Mouse (Mus musculus) granulocyte monocyte progenitor cell, adult 5-6 weeks (primary cell): ENCODE measurements around the gene Casd1. TPM values are rescaled to one million over a fixed set of nuclear protein-coding genes. Genes with fewer than 3 reads are reported as not detected.
"Not testable (repeated sequence)": the region's sequence is repeated elsewhere in the genome, so short reads cannot be mapped to it uniquely, and the experiment has no call there.

ENCODE experiments used
- ATAC-seq: replicated peaks from 2 replicates; pipeline ENCODE4 v1.8.0; 2016; ENCODE audit warnings: mild to moderate bottlenecking, moderate TSS enrichment, inconsistent platforms; ENCODE audit not compliant: poor library complexity, severe bottlenecking
- total RNA-seq, 2 experiments: library from RNA; stranded (forward) in 1 of 2; stranded (reverse) in 1 of 2; fragments of 200-712, 200-1000 nt in 1 of 2; fragments of >200 nt in 1 of 2; fragmentation: Nextera tagmentation in 1 of 2; gene quantifications; 2 replicates each; pipeline ENCODE4 v1.2.3; 2014 to 2017

Casd1 gene
- total RNA-seq, 2 experiments from 2014 or later = 28.5 to 40.8 TPM

DNA sequence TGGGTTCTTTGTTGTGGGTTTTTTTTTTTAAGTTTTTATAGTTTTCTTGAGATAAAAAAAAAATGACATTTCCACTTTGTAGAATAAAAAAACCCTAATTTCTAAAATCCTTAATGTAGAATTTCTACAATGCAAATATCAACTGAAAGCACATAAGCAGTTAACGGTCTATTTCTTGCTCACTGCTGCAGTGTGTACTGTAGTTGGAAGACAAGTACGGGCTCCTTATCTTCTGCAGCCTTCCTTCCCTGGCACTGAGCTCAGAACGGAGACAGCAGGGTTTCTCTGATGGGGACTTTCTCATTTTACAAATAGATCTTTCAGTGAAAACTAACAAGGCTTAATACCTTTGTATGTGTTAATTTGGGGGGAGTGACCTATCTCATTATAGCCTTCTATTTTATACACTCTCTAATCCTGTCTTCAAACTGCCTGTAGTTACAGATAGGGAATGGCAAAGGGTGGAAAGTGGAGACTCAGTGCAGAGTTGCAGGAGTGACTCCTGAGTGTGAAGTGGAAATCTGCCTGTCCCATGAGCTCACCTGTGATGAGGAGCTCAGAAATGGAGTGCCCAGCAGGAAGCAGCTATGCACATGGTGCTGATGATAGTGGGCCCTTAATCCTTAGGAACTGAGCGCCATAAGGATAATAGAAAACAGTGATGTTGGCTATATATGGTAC lies 9.7 kb downstream of the Casd1 start:
- no peak for ATAC-seq

DNA sequence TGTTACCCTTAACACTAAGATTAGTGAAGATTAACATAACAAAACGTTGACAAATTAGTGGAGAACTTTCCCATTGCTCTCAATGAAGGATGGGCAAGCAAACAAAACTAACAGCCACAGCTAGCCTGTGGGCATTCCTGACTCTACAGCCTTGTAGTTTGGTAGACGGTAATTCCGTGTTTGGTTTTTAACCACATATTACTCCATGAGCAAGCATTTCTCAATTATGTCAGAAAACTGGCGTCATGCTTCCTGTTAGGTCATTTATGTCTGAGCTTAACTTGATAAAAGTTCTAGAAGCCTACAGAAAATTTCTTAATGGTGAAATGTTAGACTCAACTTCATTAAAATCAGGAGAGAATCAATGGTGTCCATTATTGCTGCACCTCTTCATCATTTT lies 11.2 kb downstream of the Casd1 start:
- peak; percentile 98 for ATAC-seq

GRCm38 (mm10) chr6:4612431-4612830 lies 11.8 kb downstream of the Casd1 start:
- peak; percentile 75 for ATAC-seq

DNA sequence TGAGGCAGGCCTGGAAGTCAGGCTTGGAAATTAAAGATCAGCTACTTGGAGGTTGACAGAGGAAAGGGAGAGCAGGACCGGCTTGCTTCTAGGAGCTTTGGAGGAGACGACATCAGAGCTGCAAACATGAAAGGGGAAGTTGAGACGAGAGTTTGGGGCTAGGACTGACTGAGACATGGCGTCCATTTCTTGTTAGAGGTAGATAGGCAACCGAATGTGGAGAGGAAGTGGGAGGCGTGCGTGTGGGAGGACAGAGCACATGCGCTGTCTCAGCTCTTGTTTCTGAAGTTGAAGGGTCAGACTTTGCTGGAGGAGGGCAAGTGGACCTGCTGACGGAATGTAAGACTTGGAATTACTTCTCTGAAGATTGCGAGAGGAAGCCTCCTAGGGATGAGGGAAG lies 17.3 kb downstream of the Casd1 start:
- ATAC-seq = peak; percentile 99

DNA sequence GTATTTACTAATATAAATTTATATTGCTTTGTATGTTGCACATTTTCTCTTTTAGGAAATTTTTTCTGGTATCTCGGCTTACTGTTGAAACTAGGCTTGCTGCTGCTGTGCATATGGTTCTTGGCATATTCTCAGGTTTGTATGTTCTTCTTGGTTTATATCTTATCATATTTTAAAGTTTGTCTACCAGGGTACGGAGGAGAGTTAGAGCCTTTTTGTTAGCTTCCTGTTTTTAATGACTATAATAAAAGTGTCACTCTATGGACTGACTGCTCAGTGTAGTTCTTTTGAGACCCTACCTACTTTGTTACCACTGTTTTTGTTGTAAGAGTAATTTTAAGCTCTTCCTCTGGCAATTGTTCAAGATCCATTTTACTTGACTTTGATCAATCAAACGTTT lies 30.8 kb downstream of the Casd1 start:
- ATAC-seq = no peak

- ATAC-seq = no peak
Observed at GRCm38 (mm10) chr6:4633189-4633588, 32.5 kb downstream of the Casd1 start.

DNA sequence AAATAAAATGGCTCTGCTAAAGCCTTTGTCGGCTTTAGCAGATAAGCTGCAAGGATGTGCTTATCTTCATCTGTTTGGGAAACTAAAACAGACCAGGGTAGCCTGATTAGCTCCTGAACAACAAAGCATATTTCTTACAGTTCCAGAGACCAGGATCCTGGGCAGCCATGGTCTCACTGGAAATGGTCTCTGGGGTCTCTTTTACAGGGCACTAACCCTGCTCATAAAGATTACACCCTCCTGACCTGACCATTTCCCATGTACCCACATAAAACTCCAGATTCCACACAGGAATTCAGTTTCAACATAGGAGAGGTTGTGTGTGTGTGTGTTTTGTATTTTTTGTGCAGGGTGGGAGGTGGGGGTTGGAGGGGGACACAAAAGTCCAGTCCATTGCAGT lies 34.2 kb downstream of the Casd1 start:
- no peak for ATAC-seq

GRCm38 (mm10) chr6:4642068-4642467 lies 41.4 kb downstream of the Casd1 start:
- no peak for ATAC-seq

- no peak for ATAC-seq
Observed at GRCm38 (mm10) chr6:4647351-4647750, 46.7 kb downstream of the Casd1 start.

DNA sequence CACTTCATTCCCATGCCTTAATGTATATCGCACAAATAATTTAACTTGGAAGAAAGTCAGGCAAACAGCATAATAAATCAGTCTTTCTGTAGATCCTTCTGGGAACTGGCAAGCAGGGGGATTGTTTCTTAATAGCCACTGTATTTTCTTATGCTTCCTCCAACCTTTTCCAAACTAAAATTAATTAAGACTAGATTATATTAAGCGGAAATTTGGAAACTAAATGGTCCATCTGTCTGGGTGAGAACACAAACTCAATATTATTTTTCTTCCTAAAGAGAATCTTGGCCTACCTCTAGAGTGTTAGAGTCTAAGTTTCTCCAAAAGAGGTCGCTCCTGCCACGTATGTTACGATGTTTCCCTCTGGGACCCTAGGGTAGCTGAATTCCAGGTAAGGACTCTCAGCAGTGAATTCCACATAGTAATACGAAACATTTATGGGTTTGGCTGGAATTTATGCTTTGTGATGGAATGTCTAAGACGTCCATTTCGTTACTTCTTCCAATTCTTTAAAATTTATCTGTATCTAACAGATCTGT lies 52.0 kb downstream of the Casd1 start:
- no peak for ATAC-seq

DNA sequence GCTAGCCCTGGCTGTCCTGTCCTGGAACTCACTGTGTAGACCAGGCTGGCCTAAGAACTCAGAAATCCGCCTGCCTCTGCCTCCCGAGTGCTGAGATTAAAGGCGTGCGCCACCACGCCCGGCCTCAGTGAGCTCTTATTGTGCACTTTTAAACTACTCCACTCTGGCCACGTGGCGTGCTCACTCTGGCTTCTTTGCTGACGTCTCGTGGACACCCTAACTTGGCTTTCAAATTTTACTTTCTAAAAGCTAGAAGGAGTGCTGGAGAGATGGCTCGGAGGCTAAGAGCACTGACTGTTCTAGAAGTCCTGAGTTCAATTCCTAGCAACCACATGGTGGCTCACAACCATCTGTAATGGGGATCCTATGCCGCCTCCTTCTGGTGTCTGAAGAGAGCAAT lies 53.1 kb downstream of the Casd1 start:
- ATAC-seq = not testable (repeated sequence)

DNA sequence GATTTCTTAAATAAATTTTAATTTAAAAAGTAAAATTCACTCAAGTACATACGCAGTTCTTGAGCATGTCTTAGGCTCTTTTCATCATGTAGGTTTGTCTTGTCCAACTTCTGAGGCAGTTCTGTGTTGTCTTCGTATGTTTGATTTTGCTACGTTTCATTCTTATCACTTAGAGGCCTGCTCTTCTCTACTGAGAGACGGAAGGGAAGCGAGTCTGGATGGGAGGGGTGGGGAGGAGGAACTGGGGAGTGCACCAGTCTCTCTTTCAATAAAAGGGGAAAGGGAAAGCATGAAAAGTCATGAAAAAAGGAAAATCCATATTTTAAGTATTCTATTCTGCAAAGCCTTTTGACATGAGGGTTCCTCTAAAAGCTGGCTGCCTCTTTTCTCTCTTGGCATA lies 54.8 kb downstream of the Casd1 start:
- no peak for ATAC-seq

GRCm38 (mm10) chr6:4655924-4656323 lies 55.3 kb downstream of the Casd1 start:
- no peak for ATAC-seq

- no peak for ATAC-seq
Observed at GRCm38 (mm10) chr6:4658861-4659260, 58.2 kb downstream of the Casd1 start.

- ATAC-seq = peak; percentile 26; the same call in 1 of the 2 replicates
Observed at GRCm38 (mm10) chr6:4663516-4663915, 62.9 kb downstream of the Casd1 start.

DNA sequence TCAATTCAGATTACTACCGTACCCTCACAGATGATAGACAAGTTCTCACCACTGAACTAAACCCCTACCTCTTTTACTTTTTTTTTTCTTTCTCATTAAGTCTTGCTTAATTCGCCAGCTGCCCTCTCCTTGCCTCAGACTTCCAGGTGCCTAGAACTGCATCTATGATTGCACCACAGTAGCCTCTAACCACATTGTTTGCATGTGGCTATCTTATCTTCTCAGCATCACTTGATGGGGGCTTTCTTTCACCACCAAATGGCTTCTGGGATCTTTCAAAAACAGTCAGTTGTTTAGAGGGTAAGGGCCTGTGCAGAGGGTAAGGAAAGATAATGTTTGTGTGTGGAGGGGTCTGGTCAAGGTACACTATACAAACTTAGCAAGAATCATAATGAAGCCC lies 63.7 kb downstream of the Casd1 start:
- ATAC-seq = peak; percentile 94

- peak; percentile 60 for ATAC-seq
Observed at GRCm38 (mm10) chr6:4665154-4665553, 64.5 kb downstream of the Casd1 start.

DNA sequence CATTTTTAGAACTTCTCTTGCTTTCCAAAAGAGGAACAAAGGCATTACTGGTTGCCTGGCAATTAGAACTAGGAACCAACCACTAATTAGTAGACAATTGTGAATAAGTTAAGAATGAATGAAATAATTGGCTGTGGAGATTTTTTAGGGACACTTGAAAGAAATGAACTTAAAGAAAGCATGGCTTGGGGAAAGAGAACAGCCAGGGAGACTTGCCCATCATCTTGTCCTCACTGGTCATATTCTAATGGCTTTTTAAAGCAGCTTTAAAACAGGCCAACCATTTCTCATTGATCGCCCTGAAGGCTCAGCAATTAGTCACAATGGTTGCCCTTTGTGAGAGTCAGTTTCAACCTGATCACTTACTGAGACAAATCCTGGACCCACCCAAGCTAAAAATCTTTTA lies 76.7 kb downstream of the Casd1 start:
- no peak for ATAC-seq

DNA sequence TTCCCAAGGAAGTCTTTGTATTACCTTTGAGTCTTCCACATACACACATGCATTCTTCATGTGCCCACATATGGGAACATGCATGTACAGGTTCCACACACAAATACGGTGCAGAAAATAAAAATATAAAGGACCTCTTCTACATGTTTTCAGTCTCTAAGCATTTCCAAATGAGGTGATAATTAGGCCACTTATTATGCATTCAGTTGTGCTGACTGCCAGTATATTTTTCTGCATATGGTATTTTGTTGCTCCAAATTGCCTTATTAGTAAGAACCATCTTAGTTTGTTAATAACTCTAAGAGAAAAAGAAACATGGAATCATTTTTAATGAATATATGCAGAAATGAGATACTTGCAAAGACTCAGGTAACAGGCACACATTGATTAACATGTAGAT lies 79.3 kb downstream of the Casd1 start:
- ATAC-seq = no peak

GRCm38 (mm10) chr6:4680576-4680975 lies 79.9 kb downstream of the Casd1 start:
- no peak for ATAC-seq

DNA sequence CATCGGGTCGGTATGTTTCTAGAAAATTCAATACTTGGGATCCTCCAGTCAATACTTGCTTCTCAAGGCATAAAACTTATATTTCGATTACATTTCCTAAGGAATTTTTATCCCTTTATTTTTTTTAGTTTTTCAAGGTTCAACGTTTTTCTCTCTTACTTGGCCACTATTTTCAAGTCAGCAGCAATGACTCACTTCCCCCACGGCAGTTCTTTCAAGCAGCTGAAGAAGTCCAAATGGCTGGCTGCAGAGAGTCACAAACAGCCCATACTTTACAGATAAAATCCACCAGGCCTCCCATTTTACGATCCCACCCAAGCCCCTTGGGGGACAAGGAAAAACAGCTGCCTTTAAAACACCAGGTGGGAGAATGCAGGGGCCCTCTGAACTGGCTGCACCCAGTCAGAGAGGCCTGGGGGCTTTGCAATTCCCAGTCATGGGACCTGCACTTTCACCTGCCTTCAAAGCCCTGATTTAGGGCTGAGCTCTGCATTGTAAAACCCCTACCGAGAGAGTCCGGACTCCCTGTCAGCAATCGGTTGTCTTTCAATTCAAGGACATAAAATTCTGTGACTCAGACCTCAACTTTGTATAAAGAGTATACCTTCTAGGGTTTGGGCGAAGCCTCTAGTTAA lies 84.2 kb downstream of the Casd1 start:
- no peak for ATAC-seq

- no peak for ATAC-seq
Observed at GRCm38 (mm10) chr6:4690438-4690837, 89.8 kb downstream of the Casd1 start.
